Mouse (Mus musculus) gastrocnemius, adult 8-10 months (tissue): Measurements from ENCODE around the gene Fkbp5. TPM values are rescaled to one million over a fixed set of nuclear protein-coding genes. Genes with fewer than 3 reads are reported as not detected.
A peak's percentile ranks its signal among the peaks of the same experiment; 100 is the strongest.
"Not testable (repeated sequence)": the region's sequence is repeated elsewhere in the genome, so short reads cannot be mapped to it uniquely, and the experiment has no call there.

Experiments
- DNase-seq, 2 experiments: peaks; one replicate each; pipeline ENCODE4 v3.0.0; 2022; ENCODE audit warnings: low spot score in 2 of 2
- total RNA-seq, 4 experiments: library from RNA; stranded (reverse); gene quantifications; 2 replicates each; pipeline ENCODE4 v1.2.4; 2022

The Fkbp5 gene
- 100 to 1,000 TPM in 1 of 4 experiments, 10 to 100 TPM in 3; 39.2 to 148 (median 53.2) TPM for total RNA-seq

DNA sequence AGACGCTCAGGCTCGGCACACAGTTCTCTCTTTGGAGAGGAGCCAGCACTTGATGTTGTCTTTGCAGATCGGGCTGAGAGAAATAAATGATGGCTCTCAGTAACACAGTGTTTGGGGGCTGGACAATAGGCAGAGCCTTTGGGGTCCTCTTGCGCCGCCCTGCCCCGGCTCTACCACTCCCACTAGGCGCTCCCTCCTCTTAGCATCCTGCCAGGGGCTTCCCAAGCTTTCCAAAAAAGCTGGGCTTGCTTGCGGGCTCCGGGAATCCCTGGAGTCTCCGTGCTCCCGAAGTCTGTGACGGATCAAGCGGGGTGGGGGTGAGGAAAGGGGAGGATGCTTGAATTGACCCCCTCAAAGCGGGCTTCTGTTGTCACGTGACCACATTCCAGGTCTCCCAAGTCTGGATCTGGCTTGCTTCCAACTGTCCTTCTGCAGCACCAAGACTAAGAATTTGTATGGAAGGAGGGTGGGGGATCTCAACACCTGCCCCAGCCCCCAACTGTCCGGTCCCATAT lies at the start of gene Fkbp5:
TSS of gene Fkbp5 (minus strand) at position 87 of the 515 bp plus-strand sequence.
- DNase-seq: peak; percentile 80 to 85

DNA sequence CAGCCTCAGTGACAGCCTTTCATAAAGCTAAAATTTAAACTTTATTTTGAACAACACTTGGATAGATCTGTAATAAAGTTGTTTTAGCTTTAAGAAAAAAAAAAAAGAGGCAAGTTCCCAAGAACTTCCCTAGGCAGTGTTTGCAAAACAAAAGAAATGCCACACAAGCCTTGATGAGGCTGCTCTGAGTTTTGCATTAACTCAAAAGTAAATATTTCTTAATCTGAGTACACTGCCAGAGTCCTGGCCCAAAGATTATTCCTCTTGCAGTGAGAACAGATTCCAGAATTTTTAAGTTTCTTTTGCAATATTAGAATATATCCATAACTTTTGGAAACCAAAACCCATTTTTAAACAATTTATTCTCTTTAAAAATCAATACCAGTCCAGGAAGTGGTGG lies 47.9 kb upstream of the Fkbp5 start:
- DNase-seq: no peak

- DNase-seq: no peak
Observed at GRCm38 (mm10) chr17:28561613-28562012, 44.3 kb upstream of the Fkbp5 start.

DNA sequence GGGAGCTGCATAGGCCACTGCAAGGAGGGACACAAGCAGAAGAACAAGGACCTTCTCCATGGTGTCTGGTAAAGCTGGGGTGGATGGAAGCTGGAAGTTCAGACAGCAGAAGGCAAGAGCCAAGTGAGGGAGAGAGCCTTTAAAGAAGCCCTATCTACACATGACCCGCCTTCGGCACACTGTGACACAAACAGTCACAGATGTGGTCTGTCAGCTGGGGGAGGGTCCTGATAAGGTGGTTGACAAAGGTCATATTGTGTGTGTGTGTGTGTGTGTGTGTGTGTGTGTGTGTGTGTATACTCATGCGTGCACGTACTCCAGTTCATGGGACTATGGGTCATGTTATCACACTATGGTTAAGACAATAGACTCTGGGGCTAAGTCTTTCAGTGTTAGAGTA lies 43.3 kb upstream of the Fkbp5 start, which contains the start of gene Clps:
TSS of gene Clps (minus strand) at position 169 of the 400 bp plus-strand sequence.
- DNase-seq: no peak

- DNase-seq: no peak
Observed at GRCm38 (mm10) chr17:28557772-28558171, 40.4 kb upstream of the Fkbp5 start.

- no peak for DNase-seq
Observed at GRCm38 (mm10) chr17:28556635-28557396, 39.5 kb upstream of the Fkbp5 start.

GRCm38 (mm10) chr17:28554021-28554420 lies 36.7 kb upstream of the Fkbp5 start:
- not testable (repeated sequence) for DNase-seq

GRCm38 (mm10) chr17:28553040-28553793 lies 35.9 kb upstream of the Fkbp5 start:
- peak; percentile 28 to 47 for DNase-seq

DNA sequence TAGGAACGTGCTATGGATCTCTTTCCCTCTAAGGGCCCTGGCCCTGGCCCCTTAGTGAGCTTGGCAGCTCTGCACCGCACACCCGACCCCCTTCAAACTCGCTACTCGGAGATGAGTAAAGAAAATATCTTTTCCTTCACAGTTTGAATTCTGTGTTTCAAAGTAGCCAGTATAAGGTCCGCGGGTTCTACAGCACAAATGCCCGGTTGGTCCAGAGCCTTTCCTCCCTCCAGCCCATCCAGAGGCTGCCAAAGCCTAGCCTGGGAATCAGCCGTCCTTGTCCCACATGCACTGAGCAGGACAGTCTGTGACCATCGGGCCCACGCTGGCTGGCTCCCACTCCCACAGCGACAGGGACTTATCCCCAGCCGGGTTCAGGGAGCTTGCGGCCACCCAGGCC lies 31.8 kb upstream of the Fkbp5 start, which contains the start of gene Clpsl2:
TSS of gene Clpsl2 (plus strand) at position 301 of the 400 bp plus-strand sequence.
- no peak for DNase-seq

- DNase-seq: no peak
Observed at GRCm38 (mm10) chr17:28548550-28548949, 31.2 kb upstream of the Fkbp5 start.

DNA sequence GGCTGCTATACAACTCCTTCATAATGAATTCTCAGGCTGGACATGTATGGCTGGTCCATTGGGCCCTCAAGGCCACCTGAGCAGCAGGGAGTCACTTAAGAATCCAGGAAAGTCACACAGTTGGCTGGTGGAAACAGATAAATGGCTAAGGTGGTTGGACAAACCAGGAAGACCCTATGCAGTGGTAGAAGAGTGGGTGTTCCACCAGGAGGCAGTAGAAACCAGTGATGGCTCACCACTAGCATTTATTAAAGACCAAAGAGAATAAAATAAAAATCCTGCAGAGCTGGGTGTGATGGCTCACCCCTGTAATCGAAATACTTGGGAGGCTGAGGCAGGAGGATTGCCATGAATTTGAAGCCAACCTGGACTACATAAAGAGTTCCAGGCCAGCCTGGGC lies 29.6 kb upstream of the Fkbp5 start:
- no peak for DNase-seq

- DNase-seq: no peak
Observed at GRCm38 (mm10) chr17:28537881-28538280, 20.6 kb upstream of the Fkbp5 start.

DNA sequence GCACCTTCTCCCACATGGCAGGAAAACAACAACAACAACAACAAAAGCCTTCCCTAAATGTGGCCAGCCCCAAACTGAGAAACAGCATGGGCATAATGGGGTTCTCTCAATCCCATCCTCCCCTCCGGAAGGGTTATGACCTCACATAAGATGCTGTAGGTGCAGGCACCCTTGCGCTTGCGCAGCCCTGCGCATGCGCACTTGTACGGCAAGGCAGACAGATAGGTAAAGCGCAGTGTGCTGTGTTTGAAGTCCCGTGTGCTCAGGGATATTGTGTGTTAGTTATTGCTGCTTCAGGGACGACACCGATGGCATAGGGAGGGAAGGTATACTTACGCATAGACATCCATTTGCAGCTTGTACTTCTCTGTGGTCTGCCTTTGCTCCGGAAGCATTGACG lies 16.0 kb upstream of the Fkbp5 start:
- no peak for DNase-seq

GRCm38 (mm10) chr17:28532557-28532956 lies 15.2 kb upstream of the Fkbp5 start:
- no peak for DNase-seq

GRCm38 (mm10) chr17:28531946-28532345 lies 14.6 kb upstream of the Fkbp5 start:
- DNase-seq: no peak

DNA sequence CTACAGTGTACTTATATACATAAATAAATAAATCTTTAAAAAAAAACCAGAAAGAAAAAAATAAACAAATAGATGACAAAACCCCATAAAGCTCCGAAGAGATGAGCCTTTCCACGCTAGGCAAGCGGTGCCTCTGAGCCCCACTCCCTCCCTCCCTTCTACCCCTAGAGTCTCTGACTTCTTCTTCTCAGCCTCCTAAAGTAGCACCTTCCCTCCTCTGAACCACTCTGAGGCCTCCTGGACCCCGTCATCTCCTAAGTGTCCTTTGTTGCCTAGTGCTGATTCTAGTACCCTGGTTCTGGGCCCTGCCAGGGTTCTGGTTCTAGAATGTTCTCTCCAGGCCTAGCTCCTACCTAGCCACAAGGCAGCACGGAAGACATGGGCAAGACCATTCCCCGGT lies 13.2 kb upstream of the Fkbp5 start, which contains the start of gene Armc12:
TSS of gene Armc12 (plus strand) at position 301 of the 400 bp plus-strand sequence.
- no peak for DNase-seq

GRCm38 (mm10) chr17:28529116-28529515 lies 11.8 kb upstream of the Fkbp5 start:
- no peak for DNase-seq

- DNase-seq: peak; percentile 74 to 78
Observed at GRCm38 (mm10) chr17:28528043-28528351, 10.7 kb upstream of the Fkbp5 start.

- DNase-seq: peak; percentile 22 to 33
Observed at GRCm38 (mm10) chr17:28527184-28528042, 10.1 kb upstream of the Fkbp5 start.

- no peak for DNase-seq
Observed at GRCm38 (mm10) chr17:28524831-28525430, 7.6 kb upstream of the Fkbp5 start.
